Mouse (Mus musculus): ENCODE data around the gene Gm45337. TPM values are rescaled to one million over a fixed set of nuclear protein-coding genes. Genes with fewer than 3 reads are reported as not detected.

The Gm45337 gene
- polyA plus RNA-seq, 1 experiment from 2014 or later = not detected

DNA sequence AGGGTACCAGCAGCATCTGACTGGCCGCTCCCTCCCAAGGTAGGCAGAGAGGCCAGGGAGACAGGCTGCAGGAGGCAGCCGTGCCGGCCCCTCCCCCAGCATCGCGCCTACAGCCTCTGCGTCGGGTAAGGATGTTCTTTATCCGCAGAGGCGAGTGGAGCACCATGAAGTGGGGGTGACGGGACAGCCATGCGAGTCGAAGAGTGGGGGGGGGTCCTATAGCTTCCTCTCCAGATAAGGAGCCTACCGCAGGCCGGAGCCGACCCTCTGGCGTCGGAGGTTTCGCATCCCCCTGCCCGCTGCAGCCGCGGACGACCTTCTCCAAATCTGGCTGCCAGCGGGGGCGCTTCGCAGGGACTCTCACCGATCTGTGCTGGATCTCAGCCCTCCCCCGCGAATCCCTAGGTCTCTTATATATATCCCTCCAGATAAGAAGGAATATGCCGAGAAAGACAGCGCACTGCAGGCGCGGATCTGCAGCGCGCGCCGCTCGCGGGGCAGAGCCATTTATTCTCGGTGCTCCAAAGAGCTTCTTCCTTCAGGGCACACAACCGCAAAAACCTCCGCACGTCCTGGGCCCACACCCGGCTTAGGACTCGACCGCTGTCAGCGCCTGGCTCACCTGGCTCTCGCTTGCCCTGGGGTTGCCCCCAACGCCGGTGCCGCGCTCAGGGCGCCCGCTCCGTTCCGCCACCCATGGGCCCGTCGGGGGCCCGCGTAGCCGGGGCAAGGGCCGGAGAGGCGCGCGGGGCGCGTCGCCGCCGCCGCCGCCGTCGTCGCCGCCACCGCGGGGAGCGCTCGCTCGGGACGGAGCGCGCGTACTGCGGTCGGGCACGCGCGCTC lies 49.9 kb downstream of the Gm45337 start:
- H3K27ac ChIP-seq (ENCODE audit: low read depth, low read length) = no peak overlapping the region
- ATAC-seq (ENCODE audit: low FRiP score, low TSS enrichment) = peak; percentile 28
- peak overlapping the region; percentile 72 for H3K9ac ChIP-seq (ENCODE audit: low read depth, low read length)
- peak overlapping the region; percentile 66 for H3K4me3 ChIP-seq (ENCODE audit: low read length)
- peaks cover 51% of the 10 kb centered on the region for H3K27me3 ChIP-seq (ENCODE audit: control insufficient read depth, insufficient read depth, low read length)
- WGBS = under 1% methylated on average over 89 of the region's 89 CpGs
- peaks cover 4% of the 10 kb centered on the region for H3K4me1 ChIP-seq (ENCODE audit: control insufficient read depth, insufficient read depth, low read length)
- H3K9me3 ChIP-seq (ENCODE audit: control insufficient read depth, low read length) = no peaks in the 10 kb centered on the region
- no peaks in the 10 kb centered on the region for H3K36me3 ChIP-seq (ENCODE audit: control insufficient read depth, insufficient read depth, low read length)
- H3K4me2 ChIP-seq (replicated peaks; ENCODE audit: low read depth, low read length) = peak overlapping the region; percentile 96

- 29% methylated on average over 6 of the region's 6 CpGs for WGBS
- H3K4me1 ChIP-seq (ENCODE audit: control insufficient read depth, insufficient read depth, low read length) = peaks cover 5% of the 10 kb centered on the region
- H3K9me3 ChIP-seq (ENCODE audit: control insufficient read depth, low read length) = no peaks in the 10 kb centered on the region
- H3K4me2 ChIP-seq (replicated peaks; ENCODE audit: low read depth, low read length) = peak overlapping the region; percentile 96
- ATAC-seq (ENCODE audit: low FRiP score, low TSS enrichment) = no peak
- H3K27ac ChIP-seq (ENCODE audit: low read depth, low read length) = no peak overlapping the region
- H3K27me3 ChIP-seq (ENCODE audit: control insufficient read depth, insufficient read depth, low read length) = peaks cover 51% of the 10 kb centered on the region
- H3K36me3 ChIP-seq (ENCODE audit: control insufficient read depth, insufficient read depth, low read length) = no peaks in the 10 kb centered on the region
- peak overlapping the region; percentile 66 for H3K4me3 ChIP-seq (ENCODE audit: low read length)
- no peak overlapping the region; the same call in 1 of the 2 replicates for H3K9ac ChIP-seq (ENCODE audit: low read depth, low read length)
Measured at GRCm38 (mm10) chr7:142093696-142094240, 50.6 kb downstream of the Gm45337 start.

Other genes starting within 250 kb of the Gm45337 start
- gene Tollip, start 226.1 kb downstream of the Gm45337 start, polyA plus RNA-seq (2014; fragmentation: Nextera tagmentation; extraction: Ambion mirVana) = 21.0 and 45.8 TPM in 2 replicates
- 0.46 and 0.69 TPM in 2 replicates for gene Brsk2, start 194.9 kb downstream of the Gm45337 start, polyA plus RNA-seq (2014; fragmentation: Nextera tagmentation; extraction: Ambion mirVana)
- 63.8 and 65.8 TPM in 2 replicates for gene Mob2, start 83.5 kb downstream of the Gm45337 start, polyA plus RNA-seq (2014; fragmentation: Nextera tagmentation; extraction: Ambion mirVana)
- gene Dusp8, start 48.8 kb downstream of the Gm45337 start, polyA plus RNA-seq (2014; fragmentation: Nextera tagmentation; extraction: Ambion mirVana) = 1.2 and 1.3 TPM in 2 replicates
- gene Gm45618, start 23.9 kb downstream of the Gm45337 start, polyA plus RNA-seq (2014; fragmentation: Nextera tagmentation; extraction: Ambion mirVana) = not detected in 2 replicates
- gene Gm39115, start 8.6 kb downstream of the Gm45337 start, polyA plus RNA-seq (2014; fragmentation: Nextera tagmentation; extraction: Ambion mirVana) = not detected in 2 replicates
- not detected in 2 replicates for gene Gm29735, start 12.5 kb upstream of the Gm45337 start, polyA plus RNA-seq (2014; fragmentation: Nextera tagmentation; extraction: Ambion mirVana)
- not detected in 2 replicates for gene Gm4553, start 21.1 kb upstream of the Gm45337 start, polyA plus RNA-seq (2014; fragmentation: Nextera tagmentation; extraction: Ambion mirVana)
- gene Krtap5-2, start 31.4 kb upstream of the Gm45337 start, polyA plus RNA-seq (2014; fragmentation: Nextera tagmentation; extraction: Ambion mirVana) = not detected in 2 replicates
- not detected in 2 replicates for gene Gm10153, start 45.8 kb upstream of the Gm45337 start, polyA plus RNA-seq (2014; fragmentation: Nextera tagmentation; extraction: Ambion mirVana)
- not detected in 2 replicates for gene Krtap5-3, start 56.8 kb upstream of the Gm45337 start, polyA plus RNA-seq (2014; fragmentation: Nextera tagmentation; extraction: Ambion mirVana)
- not detected in 2 replicates for gene Gm7579, start 67.3 kb upstream of the Gm45337 start, polyA plus RNA-seq (2014; fragmentation: Nextera tagmentation; extraction: Ambion mirVana)
- gene Krtap5-5, start 85.4 kb upstream of the Gm45337 start, polyA plus RNA-seq (2014; fragmentation: Nextera tagmentation; extraction: Ambion mirVana) = not detected in 2 replicates
- not detected in 2 replicates for gene Gm40460, start 96.5 kb upstream of the Gm45337 start, polyA plus RNA-seq (2014; fragmentation: Nextera tagmentation; extraction: Ambion mirVana)
- not detected in 2 replicates for gene Gm2431, start 113.7 kb upstream of the Gm45337 start, polyA plus RNA-seq (2014; fragmentation: Nextera tagmentation; extraction: Ambion mirVana)
- not detected in 2 replicates for gene Gm4559, start 129.8 kb upstream of the Gm45337 start, polyA plus RNA-seq (2014; fragmentation: Nextera tagmentation; extraction: Ambion mirVana)
- not detected in 2 replicates for gene Krtap5-1, start 152.5 kb upstream of the Gm45337 start, polyA plus RNA-seq (2014; fragmentation: Nextera tagmentation; extraction: Ambion mirVana)
- not detected in 2 replicates for gene Krtap5-4, start 158.9 kb upstream of the Gm45337 start, polyA plus RNA-seq (2014; fragmentation: Nextera tagmentation; extraction: Ambion mirVana)
- 1.4 and 1.7 TPM in 2 replicates for gene Ifitm10, start 229.1 kb upstream of the Gm45337 start, polyA plus RNA-seq (2014; fragmentation: Nextera tagmentation; extraction: Ambion mirVana)
- not detected in 2 replicates for gene Gm49369, start 238.1 kb upstream of the Gm45337 start, polyA plus RNA-seq (2014; fragmentation: Nextera tagmentation; extraction: Ambion mirVana)
- gene Ctsd, start 243.4 kb upstream of the Gm45337 start, polyA plus RNA-seq (2014; fragmentation: Nextera tagmentation; extraction: Ambion mirVana) = 223 and 260 TPM in 2 replicates

All from kidney, embryonic 14.5 days (tissue).